Mouse (Mus musculus) B cell, adult 62 days (primary cell): Measurements from ENCODE around the gene Gm31371. TPM values are rescaled to one million over a fixed set of nuclear protein-coding genes. Genes with fewer than 3 reads are reported as not detected.

Source experiments
- total RNA-seq: library from RNA; stranded (reverse); gene quantifications from 4 replicates; pipeline ENCODE4 v1.2.4, GENCODE M21; 2023

Gm31371 gene
- 0.70 TPM in 1 of 4 replicates, not detected in the others for total RNA-seq

DNA sequence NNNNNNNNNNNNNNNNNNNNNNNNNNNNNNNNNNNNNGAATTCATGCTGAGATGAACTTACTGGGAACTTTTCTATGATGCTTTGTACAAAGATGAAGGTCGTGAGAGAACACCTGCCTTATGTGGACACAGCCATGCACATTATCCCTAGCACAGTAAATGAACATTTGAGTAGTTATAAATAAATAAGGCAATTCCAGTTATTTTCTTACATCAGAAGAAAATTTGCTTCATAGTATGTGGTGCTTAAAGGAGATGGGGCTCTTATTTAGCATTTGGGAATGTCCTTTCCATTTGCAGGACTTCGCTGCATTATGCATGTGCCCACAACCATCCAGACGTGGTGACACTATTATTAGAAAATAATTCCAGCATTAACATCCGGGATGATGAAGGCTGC lies at the start of gene Gm31371:
TSS of gene Gm31371 (plus strand) at position 301 of the 400 bp plus-strand sequence.

Other genes with a start within 250 kb of the Gm31371 start
- 0.28 to 0.58 TPM (median 0.30 TPM) in 3 of 4 replicates, not detected in the other for gene 4930467E23Rik, start 173.8 kb upstream of the Gm31371 start, total RNA-seq